Mouse (Mus musculus) hindbrain, embryonic 12.5 days (tissue): ENCODE measurements around the gene Phactr2. TPM values are rescaled to one million over a fixed set of nuclear protein-coding genes. Genes with fewer than 3 reads are reported as not detected.
A peak's percentile ranks its signal among the peaks of the same experiment; 100 is the strongest.
"Not testable (repeated sequence)": the region's sequence is repeated elsewhere in the genome, so short reads cannot be mapped to it uniquely, and the experiment has no call there.

Experiments
- ATAC-seq: fragments of 200-750 bp; cut with Nextera tagmentation; 2 replicates; pipeline ENCODE4 v1.8.0; 2017; ENCODE audit warnings: moderate TSS enrichment; ENCODE audit not compliant: low FRiP score
- H3K27ac ChIP-seq: fragments of 300-500 bp; sonication (generic); 2 replicates; pipeline ENCODE4 v1.5.1; 2016; ENCODE audit warnings: mild to moderate bottlenecking
- H3K27me3 ChIP-seq: fragments of 300-500 bp; sonication (generic); 2 replicates; pipeline ENCODE4 v1.6.1; 2016; ENCODE audit warnings: mild to moderate bottlenecking
- H3K36me3 ChIP-seq: fragments of 300-500 bp; sonication (generic); 2 replicates; pipeline ENCODE4 v1.6.1; 2016; ENCODE audit warnings: mild to moderate bottlenecking
- H3K4me1 ChIP-seq: fragments of 300-500 bp; sonication (generic); 2 replicates; pipeline ENCODE4 v1.6.1; 2016
- H3K4me2 ChIP-seq: fragments of 300-500 bp; sonication (generic); replicated peaks from 2 replicates; pipeline ENCODE4 v1.6.1; 2016; ENCODE audit warnings: mild to moderate bottlenecking
- H3K4me3 ChIP-seq: fragments of 300-500 bp; sonication (generic); 2 replicates; pipeline ENCODE4 v1.5.1; 2016; ENCODE audit warnings: mild to moderate bottlenecking
- H3K9ac ChIP-seq: fragments of 300-500 bp; sonication (generic); 2 replicates; pipeline ENCODE4 v1.6.1; 2016; ENCODE audit warnings: mild to moderate bottlenecking, moderate library complexity
- H3K9me3 ChIP-seq: fragments of 300-500 bp; sonication (generic); replicated peaks from 2 replicates; pipeline ENCODE4 v1.6.1; 2016; ENCODE audit warnings: mild to moderate bottlenecking
- WGBS: fragments of 180-500 bp; shearing (Covaris S2); methylation state at CpG from one replicate; pipeline ENCODE4 v1.1.7; 2016; 5-methylcytosine and 5-hydroxymethylcytosine counted together
- polyA plus RNA-seq: library from polyadenylated mRNA; unstranded; fragments of >200 nt; fragmentation: Nextera tagmentation; extraction: Ambion mirVana; gene quantifications from 2 replicates; pipeline ENCODE4 v1.2.1, GENCODE M21; 2016

Phactr2 gene
- 14.5 and 16.0 TPM in 2 replicates for polyA plus RNA-seq

DNA sequence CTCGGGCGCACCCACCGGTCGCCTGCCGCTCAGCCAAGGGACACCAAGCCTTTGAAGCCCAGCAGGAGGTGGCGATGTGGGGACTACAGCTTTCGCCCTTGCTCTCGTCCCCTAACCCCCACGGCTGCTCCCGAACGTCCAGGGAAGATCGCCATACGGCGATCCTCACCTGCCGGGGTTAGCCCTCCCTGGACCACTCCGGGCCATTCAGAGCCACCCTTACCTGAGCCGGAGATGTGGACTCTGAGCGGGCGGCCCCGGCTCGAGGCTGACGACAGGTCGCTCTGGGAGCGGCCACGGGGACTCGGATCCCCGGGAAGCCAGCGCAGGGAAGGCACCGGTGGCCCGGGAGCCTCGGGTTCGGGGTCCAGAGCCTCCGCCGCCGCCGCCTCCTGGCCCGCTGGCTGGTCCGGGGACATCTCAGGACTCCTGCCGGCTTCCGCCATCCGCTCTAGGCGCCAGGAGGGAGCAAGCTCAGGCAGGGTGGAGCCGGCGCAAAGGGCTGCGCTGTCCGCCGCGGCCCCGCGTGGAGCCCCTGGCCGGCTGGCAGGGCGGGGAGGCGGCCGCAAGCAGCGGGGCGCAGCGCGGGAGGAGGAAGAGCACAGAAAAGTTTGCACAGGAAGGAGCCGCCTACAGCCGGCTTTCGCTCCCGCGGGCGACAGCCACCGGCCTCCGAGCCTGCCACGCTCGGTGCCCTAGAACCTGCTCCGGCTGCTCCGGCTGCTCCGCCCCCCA is at the start of gene Phactr2:
TSS of gene Phactr2 (minus strand) at position 580 of the 735 bp plus-strand sequence.
- H3K4me1 ChIP-seq: peaks cover 15% of the 10 kb centered on the region
- peak within 1 kb of the TSS; percentile 74 for H3K9ac ChIP-seq
- no peaks in the 10 kb centered on the region for H3K9me3 ChIP-seq
- under 1% methylated on average over 64 of the region's 71 CpGs for WGBS
- H3K36me3 ChIP-seq: no peaks in the 10 kb centered on the region
- H3K4me3 ChIP-seq: peak within 1 kb of the TSS; percentile 71
- peak; percentile 82 for ATAC-seq
- H3K27ac ChIP-seq: no peak within 1 kb of the TSS
- H3K27me3 ChIP-seq: peaks cover 44% of the 10 kb centered on the region
- peak within 1 kb of the TSS; percentile 100 for H3K4me2 ChIP-seq

- 82% methylated on average over 4 of the region's 4 CpGs for WGBS
- Histone ChIP-seq H3K4me1 (no peaks in the 10 kb centered on the region), H3K9ac (no peak overlapping the region), H3K27me3 (no peaks in the 10 kb centered on the region), H3K36me3 (no peaks in the 10 kb centered on the region), H3K4me2 (no peak overlapping the region), H3K4me3 (no peak overlapping the region), H3K27ac (no peak overlapping the region), H3K9me3 (no peaks in the 10 kb centered on the region)
- no peak for ATAC-seq
These were observed 47.6 kb upstream of the Phactr2 start for GRCm38 (mm10) chr10:13521857-13522256.

DNA sequence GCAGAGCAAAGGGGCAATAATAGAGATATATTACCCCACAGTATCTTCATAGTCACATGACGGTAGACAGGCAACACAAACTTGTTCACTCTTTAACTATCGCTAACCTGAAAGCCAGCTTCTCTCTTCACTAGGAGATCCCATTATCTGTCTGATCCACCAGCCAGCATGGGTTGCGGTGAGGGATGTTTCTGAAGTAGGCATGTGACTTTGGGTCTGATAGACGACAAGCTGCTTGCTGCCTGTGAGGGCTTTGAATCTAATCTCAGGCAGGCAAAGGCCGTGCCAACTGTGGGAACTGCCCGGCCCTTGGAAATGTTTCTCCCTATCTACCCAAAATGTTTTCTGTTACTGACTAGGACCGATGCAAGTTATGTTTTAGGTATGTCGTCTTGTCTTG is 28.2 kb upstream of the Phactr2 start:
- WGBS: 88% methylated on average over 8 of the region's 8 CpGs
- Histone ChIP-seq H3K27ac (no peak overlapping the region), H3K9me3 (no peaks in the 10 kb centered on the region), H3K36me3 (no peaks in the 10 kb centered on the region), H3K4me2 (no peak overlapping the region), H3K27me3 (no peaks in the 10 kb centered on the region), H3K9ac (no peak overlapping the region), H3K4me1 (peaks cover 7% of the 10 kb centered on the region), H3K4me3 (no peak overlapping the region)
- no peak for ATAC-seq

- not testable (repeated sequence) for H3K27me3 ChIP-seq, H3K4me1 ChIP-seq, H3K36me3 ChIP-seq, H3K27ac ChIP-seq, H3K9me3 ChIP-seq
- peak overlapping the region; percentile 70 for H3K9ac ChIP-seq
- 0 out of 2 replicates have a peak, but pooled peaks have one; percentile 29 for ATAC-seq
- peak overlapping the region; percentile 84 for H3K4me2 ChIP-seq
- peak overlapping the region; percentile 60 for H3K4me3 ChIP-seq
- 54% methylated on average over 4 of the region's 4 CpGs for WGBS
These were observed 27.3 kb upstream of the Phactr2 start for GRCm38 (mm10) chr10:13501533-13501932.

DNA sequence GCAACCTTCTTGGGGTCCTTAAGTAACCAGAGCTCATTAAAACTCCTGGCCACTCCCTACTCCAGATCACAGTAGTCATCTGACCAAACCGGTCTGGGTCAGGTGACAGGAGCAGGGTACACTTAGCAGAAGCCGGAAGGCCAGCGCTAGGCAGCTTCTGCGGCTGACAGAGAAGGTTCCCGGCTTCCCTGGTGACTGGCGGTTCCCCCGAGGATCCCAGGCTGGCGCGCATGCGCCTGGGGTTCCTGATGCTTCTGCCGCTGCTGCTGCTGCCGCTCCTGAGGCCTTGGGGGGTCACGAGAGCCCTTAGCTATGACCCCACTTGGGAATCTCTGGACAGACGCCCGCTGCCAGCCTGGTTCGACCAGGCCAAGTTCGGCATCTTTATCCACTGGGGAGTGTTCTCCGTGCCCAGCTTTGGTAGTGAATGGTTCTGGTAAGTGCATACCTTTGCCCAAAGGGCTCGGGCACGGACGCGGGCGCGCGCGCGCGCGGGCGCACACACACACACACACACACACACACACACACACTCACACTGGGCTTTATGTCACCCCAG is 26.8 kb upstream of the Phactr2 start:
- WGBS: under 1% methylated on average over 30 of the region's 30 CpGs
- Histone ChIP-seq H3K36me3 (no peaks in the 10 kb centered on the region), H3K4me3 (peak overlapping the region; percentile 60), H3K27ac (no peak overlapping the region), H3K9ac (peak overlapping the region; percentile 70), H3K4me1 (peaks cover 7% of the 10 kb centered on the region), H3K27me3 (no peaks in the 10 kb centered on the region), H3K4me2 (peak overlapping the region; percentile 84), H3K9me3 (no peaks in the 10 kb centered on the region)
- peak; percentile 88 for ATAC-seq

GRCm38 (mm10) chr10:13500473-13500872 is 26.3 kb upstream of the Phactr2 start:
- Histone ChIP-seq H3K4me3 (peak overlapping the region; percentile 60), H3K4me2 (peak overlapping the region; percentile 84), H3K27ac (no peak overlapping the region), H3K9me3 (no peaks in the 10 kb centered on the region), H3K36me3 (no peaks in the 10 kb centered on the region), H3K9ac (peak overlapping the region; percentile 70), H3K27me3 (no peaks in the 10 kb centered on the region), H3K4me1 (peaks cover 7% of the 10 kb centered on the region)
- WGBS: 50% methylated on average over 9 of the region's 9 CpGs
- peak; percentile 20 for ATAC-seq

DNA sequence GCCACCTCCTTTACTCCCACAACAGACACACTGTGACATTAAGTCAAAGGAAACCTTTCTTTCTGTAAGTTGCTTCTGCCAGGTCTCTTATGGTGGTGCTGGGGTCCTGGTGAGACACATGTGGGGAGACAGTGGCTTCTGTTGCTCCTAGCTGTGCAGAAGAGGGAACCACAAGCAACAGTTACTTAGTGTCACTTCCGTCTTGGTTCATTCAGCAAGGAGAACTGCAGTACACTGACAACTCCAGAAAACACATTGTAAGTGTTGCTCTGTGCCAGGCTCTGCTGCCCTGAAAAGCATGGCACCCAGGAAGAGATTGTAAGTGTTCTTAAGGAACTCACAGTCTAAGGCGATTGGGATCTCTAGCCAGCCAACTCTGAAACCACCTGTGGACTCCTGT is 25.1 kb upstream of the Phactr2 start, which contains the start of gene Fuca2:
TSS of gene Fuca2 (plus strand) at position 210 of the 400 bp plus-strand sequence.
- Histone ChIP-seq H3K9ac (no peak within 1 kb of the TSS), H3K4me1 (peaks cover 7% of the 10 kb centered on the region), H3K27me3 (no peaks in the 10 kb centered on the region), H3K9me3 (no peaks in the 10 kb centered on the region), H3K4me2 (0 out of 2 replicates have a peak within 1 kb of the TSS, but pooled peaks have one; percentile 84), H3K27ac (no peak within 1 kb of the TSS), H3K36me3 (no peaks in the 10 kb centered on the region), H3K4me3 (no peak within 1 kb of the TSS)
- 82% methylated on average over 2 of the region's 2 CpGs for WGBS
- no peak for ATAC-seq

- H3K9me3 ChIP-seq: no peaks in the 10 kb centered on the region
- 96% methylated on average over 3 of the region's 3 CpGs for WGBS
- no peak overlapping the region for H3K4me2 ChIP-seq
- no peaks in the 10 kb centered on the region for H3K27me3 ChIP-seq
- peaks cover 3% of the 10 kb centered on the region; the same call in 1 of the 2 replicates for H3K4me1 ChIP-seq
- H3K36me3 ChIP-seq: no peaks in the 10 kb centered on the region
- ATAC-seq: no peak
- H3K4me3 ChIP-seq: no peak overlapping the region
- H3K27ac ChIP-seq: no peak overlapping the region
- H3K9ac ChIP-seq: no peak overlapping the region
These were observed 22.1 kb upstream of the Phactr2 start for GRCm38 (mm10) chr10:13496315-13496714.

DNA sequence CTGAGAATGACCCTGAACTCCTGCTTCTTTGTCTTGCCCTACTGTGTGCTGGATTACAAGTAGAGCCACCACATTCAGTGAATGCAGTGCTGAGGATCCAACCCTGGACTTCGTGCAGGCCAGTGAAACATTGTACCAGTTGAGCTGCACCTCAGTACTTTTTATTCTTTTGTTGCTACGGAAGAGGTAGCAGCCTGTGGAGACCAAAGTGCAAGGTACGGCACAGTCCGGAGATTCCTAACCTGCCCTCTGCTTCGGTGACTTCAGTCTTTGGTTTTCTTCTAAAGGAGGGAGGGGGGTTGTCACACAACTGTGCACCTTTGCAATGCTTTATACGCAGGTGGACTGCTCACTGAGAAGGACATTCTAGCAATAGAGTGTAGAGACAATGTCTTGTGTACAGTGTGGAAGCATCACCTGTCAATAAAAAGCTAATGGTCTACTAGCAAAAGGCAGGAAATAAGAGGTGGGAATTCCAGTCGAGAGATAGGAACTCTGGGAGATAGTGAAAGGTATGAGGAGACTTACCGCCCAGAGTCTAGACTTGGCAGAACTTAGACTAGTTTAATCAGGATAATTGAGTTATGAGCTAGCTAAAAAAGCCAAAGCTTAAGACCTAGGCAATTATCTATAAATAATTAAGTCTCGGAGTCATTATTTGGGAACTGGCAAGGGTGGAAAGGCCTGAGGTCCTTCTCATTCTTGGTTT is 19.9 kb upstream of the Phactr2 start:
- H3K4me3 ChIP-seq: no peak overlapping the region

DNA sequence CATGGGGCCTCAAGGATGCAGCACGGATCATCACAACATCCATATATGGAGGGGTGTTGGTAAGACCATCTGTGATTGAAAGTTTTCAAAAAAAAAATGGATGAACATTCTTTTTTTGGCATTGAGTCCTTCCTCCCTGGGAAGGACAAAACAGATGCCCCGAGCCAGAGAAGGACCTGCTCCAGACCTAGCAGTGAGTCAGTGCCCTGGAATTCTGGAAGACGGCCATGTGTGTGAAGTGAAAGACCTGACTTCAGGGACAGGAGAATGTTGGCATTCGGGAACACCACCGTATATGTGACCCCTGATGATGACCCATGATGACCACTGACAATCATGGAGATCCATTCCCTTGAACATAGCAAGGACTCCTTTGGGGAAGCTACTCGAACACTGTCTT is 15.5 kb upstream of the Phactr2 start:
- Histone ChIP-seq H3K4me1 (no peaks in the 10 kb centered on the region), H3K9me3 (no peaks in the 10 kb centered on the region), H3K27ac (no peak overlapping the region), H3K27me3 (no peaks in the 10 kb centered on the region), H3K9ac (no peak overlapping the region), H3K36me3 (no peaks in the 10 kb centered on the region), H3K4me3 (no peak overlapping the region), H3K4me2 (no peak overlapping the region)
- no peak for ATAC-seq
- 85% methylated on average over 6 of the region's 6 CpGs for WGBS

More for the DNA sequence above, 19.9 kb upstream of the Phactr2 start:
- Histone ChIP-seq H3K9me3 (no peaks in the 10 kb centered on the region), H3K27ac (no peak overlapping the region), H3K36me3 (no peaks in the 10 kb centered on the region), H3K4me1 (no peaks in the 10 kb centered on the region), H3K4me2 (no peak overlapping the region), H3K27me3 (no peaks in the 10 kb centered on the region), H3K9ac (no peak overlapping the region)
- WGBS: 96% methylated on average over 9 of the region's 9 CpGs
- ATAC-seq: no peak

- Histone ChIP-seq H3K9ac (no peak overlapping the region), H3K36me3 (no peaks in the 10 kb centered on the region), H3K27ac (no peak overlapping the region), H3K9me3 (no peaks in the 10 kb centered on the region), H3K27me3 (no peaks in the 10 kb centered on the region), H3K4me2 (no peak overlapping the region), H3K4me3 (no peak overlapping the region), H3K4me1 (no peaks in the 10 kb centered on the region)
- ATAC-seq: no peak
- 64% methylated on average over 4 of the region's 4 CpGs for WGBS
These were observed 11.7 kb upstream of the Phactr2 start for GRCm38 (mm10) chr10:13485958-13486357.

- Histone ChIP-seq H3K27ac (no peak overlapping the region), H3K9me3 (no peaks in the 10 kb centered on the region), H3K4me3 (no peak overlapping the region), H3K4me1 (peaks cover 8% of the 10 kb centered on the region), H3K9ac (no peak overlapping the region), H3K4me2 (no peak overlapping the region), H3K36me3 (no peaks in the 10 kb centered on the region), H3K27me3 (peaks cover 21% of the 10 kb centered on the region)
- 84% methylated on average over 6 of the region's 6 CpGs for WGBS
- no peak for ATAC-seq
These were observed 5.1 kb upstream of the Phactr2 start for GRCm38 (mm10) chr10:13479341-13479740.
